ENCODE assay signal across 20 mouse cellular contexts in the genomic region with DNA sequence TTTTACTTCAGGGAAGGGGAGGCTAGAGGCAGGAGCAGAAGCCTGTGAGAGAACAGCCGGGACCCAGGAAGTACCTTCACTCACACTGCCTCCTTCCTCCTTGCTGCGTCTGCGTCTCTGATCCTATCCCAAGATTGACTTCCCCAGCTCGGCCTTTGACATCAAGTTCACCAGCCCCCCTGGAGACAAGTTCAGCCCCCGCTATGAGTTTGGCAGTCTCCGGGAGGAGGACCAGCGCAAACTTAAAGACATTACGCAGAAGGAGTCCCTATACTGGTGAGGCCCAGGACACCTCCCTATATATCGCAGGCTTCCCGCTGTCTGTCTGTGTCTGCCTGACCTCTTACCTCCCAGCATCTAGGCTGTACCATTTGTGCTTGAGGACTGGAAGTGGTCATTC. TPM values are rescaled to one million over a fixed set of nuclear protein-coding genes. Genes with fewer than 3 reads are reported as not detected.
DNase-seq lines count a peak whose midpoint lies in the region; ATAC-seq and TF ChIP-seq lines count a peak whose summit lies in the region.
"Had no signal": no experiment of that assay in that cellular context is flagged by ENCODE, and none has a peak within 500 bp of the region (broad histone marks: within the 10 kb centered on the region; RNA-seq: fewer than 3 reads in every experiment).

No protein-coding gene starts in this region.

- H3K9me3 ChIP-seq in forebrain, embryonic 11.5 days (ENCODE audit: control insufficient read depth, low read length), result no peaks in the 10 kb centered on the region
- no peaks in the 10 kb centered on the region for H3K9me3 ChIP-seq in forebrain, postnatal 0 days (ENCODE audit: low read length)
- no peaks in the 10 kb centered on the region for H3K9me3 ChIP-seq in hindbrain, embryonic 11.5 days (ENCODE audit: control insufficient read depth, low read length)
- H3K9me3 ChIP-seq in hindbrain, postnatal 0 days (ENCODE audit: low read length), result no peaks in the 10 kb centered on the region
- no peaks in the 10 kb centered on the region for H3K9me3 ChIP-seq in neural tube, embryonic 11.5 days (ENCODE audit: control insufficient read depth, low read length)
- no peaks in the 10 kb centered on the region for H3K9me3 ChIP-seq in midbrain, embryonic 13.5 days
- H3K9me3 ChIP-seq: embryonic facial prominence, embryonic 15.5 days; limb, embryonic 15.5 days had no signal

- no peak overlapping the region for H3K9ac ChIP-seq in forebrain, embryonic 11.5 days (ENCODE audit: low read length)
- H3K9ac ChIP-seq in forebrain, postnatal 0 days, result no peak overlapping the region
- no peak overlapping the region for H3K9ac ChIP-seq in hindbrain, embryonic 11.5 days (ENCODE audit: low read depth, low read length)
- no peak overlapping the region for H3K9ac ChIP-seq in hindbrain, postnatal 0 days (replicated peaks; ENCODE audit: low read length)
- no peak overlapping the region for H3K9ac ChIP-seq in neural tube, embryonic 11.5 days (ENCODE audit: low read length)
- no peak overlapping the region for H3K9ac ChIP-seq in midbrain, embryonic 13.5 days (replicated peaks)
- H3K9ac ChIP-seq: embryonic facial prominence, embryonic 15.5 days; limb, embryonic 15.5 days had no signal

- ATAC-seq in forebrain, embryonic 11.5 days (replicated peaks; ENCODE audit: low FRiP score), result no peak
- ATAC-seq in forebrain, postnatal 0 days, result no peak
- no peak for ATAC-seq in hindbrain, embryonic 11.5 days (ENCODE audit: low FRiP score)
- no peak for ATAC-seq in hindbrain, postnatal 0 days
- ATAC-seq in neural tube, embryonic 11.5 days (ENCODE audit: insufficient read depth, low FRiP score, low TSS enrichment), result no peak
- ATAC-seq in midbrain, embryonic 13.5 days, result no peak

- H3K4me2 ChIP-seq in forebrain, embryonic 11.5 days (ENCODE audit: low read depth, low read length, severe bottlenecking), result no peak overlapping the region
- H3K4me2 ChIP-seq in forebrain, postnatal 0 days (ENCODE audit: low read depth), result no peak overlapping the region
- H3K4me2 ChIP-seq in hindbrain, embryonic 11.5 days (replicated peaks; ENCODE audit: low read depth, low read length), result no peak overlapping the region
- no peak overlapping the region for H3K4me2 ChIP-seq in hindbrain, postnatal 0 days (ENCODE audit: low read depth, low read length)
- no peak overlapping the region for H3K4me2 ChIP-seq in neural tube, embryonic 11.5 days (ENCODE audit: low read depth)
- H3K4me2 ChIP-seq in midbrain, embryonic 13.5 days (replicated peaks), result no peak overlapping the region
- H3K4me2 ChIP-seq: embryonic facial prominence, embryonic 15.5 days; limb, embryonic 15.5 days had no signal

- peak overlapping the region; percentile 9; the same call in 1 of the 2 replicates for H3K27ac ChIP-seq in forebrain, embryonic 11.5 days (ENCODE audit: low read depth, low read length)
- H3K27ac ChIP-seq in forebrain, postnatal 0 days (ENCODE audit: low read depth, low read length), result no peak overlapping the region
- H3K27ac ChIP-seq in hindbrain, embryonic 11.5 days (ENCODE audit: low read depth, low read length), result peak overlapping the region; percentile 65; the same call in 1 of the 2 replicates
- no peak overlapping the region for H3K27ac ChIP-seq in hindbrain, postnatal 0 days
- peak overlapping the region; percentile 1; the same call in 1 of the 2 replicates for H3K27ac ChIP-seq in neural tube, embryonic 11.5 days (ENCODE audit: low read depth, low read length)
- peak overlapping the region; percentile 67; the same call in 1 of the 2 replicates for H3K27ac ChIP-seq in midbrain, embryonic 13.5 days
- H3K27ac ChIP-seq: embryonic facial prominence, embryonic 15.5 days; kidney, postnatal 0 days; limb, embryonic 15.5 days had no signal

- WGBS in forebrain, embryonic 11.5 days, result 87% methylated on average over 10 of the region's 10 CpGs
- 93% methylated on average over 10 of the region's 10 CpGs for WGBS in forebrain, postnatal 0 days
- WGBS in hindbrain, embryonic 11.5 days, result 75% methylated on average over 10 of the region's 10 CpGs
- WGBS in hindbrain, postnatal 0 days, result 81% methylated on average over 10 of the region's 10 CpGs
- WGBS in neural tube, embryonic 11.5 days, result 89% methylated on average over 10 of the region's 10 CpGs
- 84% methylated on average over 10 of the region's 10 CpGs for WGBS in midbrain, embryonic 13.5 days

- H3K27me3 ChIP-seq in forebrain, embryonic 11.5 days (ENCODE audit: control insufficient read depth, insufficient read depth, low read length), result no peaks in the 10 kb centered on the region
- H3K27me3 ChIP-seq in forebrain, postnatal 0 days (ENCODE audit: insufficient read depth, low read length), result no peaks in the 10 kb centered on the region
- no peaks in the 10 kb centered on the region for H3K27me3 ChIP-seq in hindbrain, embryonic 11.5 days (ENCODE audit: control insufficient read depth, insufficient read depth, low read length)
- H3K27me3 ChIP-seq in hindbrain, postnatal 0 days (ENCODE audit: insufficient read depth, low read length), result no peaks in the 10 kb centered on the region
- H3K27me3 ChIP-seq in neural tube, embryonic 11.5 days (ENCODE audit: control insufficient read depth, insufficient read depth, low read length), result no peaks in the 10 kb centered on the region
- H3K27me3 ChIP-seq in midbrain, embryonic 13.5 days, result no peaks in the 10 kb centered on the region
- H3K27me3 ChIP-seq: embryonic facial prominence, embryonic 15.5 days; limb, embryonic 15.5 days had no signal

- peaks cover 7% of the 10 kb centered on the region for H3K4me1 ChIP-seq in forebrain, embryonic 11.5 days (replicated peaks; ENCODE audit: control insufficient read depth, insufficient read depth, low read length)
- no peaks in the 10 kb centered on the region for H3K4me1 ChIP-seq in forebrain, postnatal 0 days (ENCODE audit: insufficient read depth)
- H3K4me1 ChIP-seq in hindbrain, embryonic 11.5 days (replicated peaks; ENCODE audit: control insufficient read depth, insufficient read depth, low read length), result peaks cover 8% of the 10 kb centered on the region
- no peaks in the 10 kb centered on the region for H3K4me1 ChIP-seq in hindbrain, postnatal 0 days (ENCODE audit: insufficient read depth, low read length)
- H3K4me1 ChIP-seq in neural tube, embryonic 11.5 days (ENCODE audit: control insufficient read depth, insufficient read depth, low read length), result no peaks in the 10 kb centered on the region
- peaks cover 17% of the 10 kb centered on the region for H3K4me1 ChIP-seq in midbrain, embryonic 13.5 days (replicated peaks)

- no peak for TF ChIP-seq CTCF in forebrain, postnatal 0 days (IDR thresholded peaks at IDR 0.05; ENCODE audit: low read depth)
- TF ChIP-seq CTCF in hindbrain, postnatal 0 days (IDR thresholded peaks at IDR 0.05; ENCODE audit: low read depth), result no peak

- no peak for DNase-seq in forebrain, embryonic 11.5 days (ENCODE audit: low spot score)
- no peak for DNase-seq in forebrain, postnatal 0 days
- no peak for DNase-seq in hindbrain, embryonic 11.5 days (ENCODE audit: low spot score)
- DNase-seq in hindbrain, postnatal 0 days (ENCODE audit: low spot score), result no peak
- no peak for DNase-seq in neural tube, embryonic 11.5 days (ENCODE audit: low spot score)
- no peak for DNase-seq in neural tube, embryonic 10.5 days (ENCODE audit: extremely low spot score, low spot score)
- no peak for DNase-seq in embryo, embryonic 10.5 days (ENCODE audit: low spot score)
- DNase-seq: adrenal gland, postnatal 36 days; cerebellum, adult 11-12 months; cerebellum, postnatal 14 days; embryo, embryonic 11 days; kidney, adult 11 months; layer of hippocampus, postnatal 36 days; lung, postnatal 10 days; right cerebral cortex, postnatal 4 days; thymus, postnatal 14 days had no signal

- H3K4me3 ChIP-seq in forebrain, embryonic 11.5 days (ENCODE audit: low read depth, low read length), result no peak overlapping the region
- no peak overlapping the region for H3K4me3 ChIP-seq in forebrain, postnatal 0 days (ENCODE audit: low read depth, low read length)
- H3K4me3 ChIP-seq in hindbrain, embryonic 11.5 days (ENCODE audit: low read depth, low read length), result no peak overlapping the region
- no peak overlapping the region for H3K4me3 ChIP-seq in hindbrain, postnatal 0 days (ENCODE audit: low read length)
- H3K4me3 ChIP-seq in neural tube, embryonic 11.5 days (ENCODE audit: low read depth, low read length), result no peak overlapping the region
- no peak overlapping the region for H3K4me3 ChIP-seq in midbrain, embryonic 13.5 days (replicated peaks)
- H3K4me3 ChIP-seq: embryonic facial prominence, embryonic 15.5 days; limb, embryonic 15.5 days had no signal

- H3K36me3 ChIP-seq in forebrain, embryonic 11.5 days (ENCODE audit: control insufficient read depth, insufficient read depth, low read length), result peaks cover 3% of the 10 kb centered on the region; the same call in 1 of the 2 replicates
- peaks cover 67% of the 10 kb centered on the region for H3K36me3 ChIP-seq in forebrain, postnatal 0 days (ENCODE audit: insufficient read depth)
- peaks cover 11% of the 10 kb centered on the region for H3K36me3 ChIP-seq in hindbrain, embryonic 11.5 days (ENCODE audit: control insufficient read depth, insufficient read depth, low read length)
- peaks cover 28% of the 10 kb centered on the region for H3K36me3 ChIP-seq in hindbrain, postnatal 0 days (ENCODE audit: insufficient read depth, low read length)
- H3K36me3 ChIP-seq in neural tube, embryonic 11.5 days (ENCODE audit: control insufficient read depth, insufficient read depth, low read length), result peaks cover 3% of the 10 kb centered on the region; the same call in 1 of the 2 replicates
- H3K36me3 ChIP-seq in midbrain, embryonic 13.5 days, result peaks cover 86% of the 10 kb centered on the region

RNA-seq across cellular contexts. Expression of gene Pik3c2b, which starts 41.3 kb away (rescaled TPM):
- polyA plus RNA-seq in forebrain, embryonic 11.5 days (2014; fragmentation: Nextera tagmentation; extraction: Ambion mirVana), result 25.3 and 25.7 TPM in 2 replicates
- 17.1 and 18.3 TPM in 2 replicates for total RNA-seq in forebrain, postnatal 0 days (2014; rRNA removed)
- 5.7 and 7.2 TPM in 2 replicates for polyA plus RNA-seq in forebrain, postnatal 0 days (2015; fragmentation: Nextera tagmentation; extraction: Ambion mirVana)
- polyA plus RNA-seq in hindbrain, embryonic 11.5 days (2014; fragmentation: Nextera tagmentation; extraction: Ambion mirVana), result 15.7 and 21.2 TPM in 2 replicates
- total RNA-seq in hindbrain, postnatal 0 days (2014; rRNA removed), result 20.7 and 23.0 TPM in 2 replicates
- 7.1 and 8.7 TPM in 2 replicates for polyA plus RNA-seq in hindbrain, postnatal 0 days (2015; fragmentation: Nextera tagmentation; extraction: Ambion mirVana)
- polyA plus RNA-seq in neural tube, embryonic 11.5 days (2014; fragmentation: Nextera tagmentation; extraction: Ambion mirVana), result 14.6 and 15.4 TPM in 2 replicates
- polyA plus RNA-seq in midbrain, embryonic 13.5 days (2015; fragmentation: Nextera tagmentation; extraction: Ambion mirVana), result 14.6 and 17.0 TPM in 2 replicates

RNA-seq across cellular contexts. Expression of gene Ppp1r15b, which starts 44.1 kb away (rescaled TPM):
- polyA plus RNA-seq in forebrain, embryonic 11.5 days (2014; fragmentation: Nextera tagmentation; extraction: Ambion mirVana), result 62.8 and 69.7 TPM in 2 replicates
- 35.0 and 49.5 TPM in 2 replicates for total RNA-seq in forebrain, postnatal 0 days (2014; rRNA removed)
- polyA plus RNA-seq in forebrain, postnatal 0 days (2015; fragmentation: Nextera tagmentation; extraction: Ambion mirVana), result 13.9 and 18.7 TPM in 2 replicates
- polyA plus RNA-seq in hindbrain, embryonic 11.5 days (2014; fragmentation: Nextera tagmentation; extraction: Ambion mirVana), result 37.8 and 48.7 TPM in 2 replicates
- 37.4 and 46.9 TPM in 2 replicates for total RNA-seq in hindbrain, postnatal 0 days (2014; rRNA removed)
- 15.9 and 17.0 TPM in 2 replicates for polyA plus RNA-seq in hindbrain, postnatal 0 days (2015; fragmentation: Nextera tagmentation; extraction: Ambion mirVana)
- polyA plus RNA-seq in neural tube, embryonic 11.5 days (2014; fragmentation: Nextera tagmentation; extraction: Ambion mirVana), result 55.3 and 57.6 TPM in 2 replicates
- 33.2 and 34.3 TPM in 2 replicates for polyA plus RNA-seq in midbrain, embryonic 13.5 days (2015; fragmentation: Nextera tagmentation; extraction: Ambion mirVana)

RNA-seq across cellular contexts. Expression of gene Mdm4, which starts 56.4 kb away (rescaled TPM):
- polyA plus RNA-seq in forebrain, embryonic 11.5 days (2014; fragmentation: Nextera tagmentation; extraction: Ambion mirVana), result 44.7 and 51.0 TPM in 2 replicates
- total RNA-seq in forebrain, postnatal 0 days (2014; rRNA removed), result 60.4 and 74.8 TPM in 2 replicates
- 22.2 and 27.4 TPM in 2 replicates for polyA plus RNA-seq in forebrain, postnatal 0 days (2015; fragmentation: Nextera tagmentation; extraction: Ambion mirVana)
- 36.6 and 61.7 TPM in 2 replicates for polyA plus RNA-seq in hindbrain, embryonic 11.5 days (2014; fragmentation: Nextera tagmentation; extraction: Ambion mirVana)
- 55.3 and 61.3 TPM in 2 replicates for total RNA-seq in hindbrain, postnatal 0 days (2014; rRNA removed)
- polyA plus RNA-seq in hindbrain, postnatal 0 days (2015; fragmentation: Nextera tagmentation; extraction: Ambion mirVana), result 29.1 and 32.2 TPM in 2 replicates
- 41.0 and 41.2 TPM in 2 replicates for polyA plus RNA-seq in neural tube, embryonic 11.5 days (2014; fragmentation: Nextera tagmentation; extraction: Ambion mirVana)
- polyA plus RNA-seq in midbrain, embryonic 13.5 days (2015; fragmentation: Nextera tagmentation; extraction: Ambion mirVana), result 42.3 and 46.1 TPM in 2 replicates

Comparison
In these comparisons a context has a peak if more than half of its experiments do, and no peak if none do; other contexts are left out.
1. H3K27ac ChIP-seq: peak in forebrain, embryonic 11.5 days (single experiment), hindbrain, embryonic 11.5 days (single experiment), neural tube, embryonic 11.5 days (single experiment) and midbrain, embryonic 13.5 days (single experiment); none in forebrain, postnatal 0 days (single experiment) and hindbrain, postnatal 0 days (single experiment).